ENCODE assay signal across 8 mouse cellular contexts in genomic region chr2:27813370-27813769, GRCm38 (mm10).
DNase-seq lines count a peak whose midpoint lies in the region.

No protein-coding gene starts in this region.

- no peaks in the 10 kb centered on the region for H3K36me3 ChIP-seq in heart, embryonic 10.5 days

- 19% methylated on average over 6 of the region's 6 CpGs for WGBS in heart, embryonic 10.5 days

- H3K9me3 ChIP-seq in heart, embryonic 10.5 days = no peaks in the 10 kb centered on the region

- H3K27ac ChIP-seq in heart, embryonic 10.5 days = peak overlapping the region; percentile 6

- peaks cover 35% of the 10 kb centered on the region for H3K4me1 ChIP-seq in heart, embryonic 10.5 days

- no peaks in the 10 kb centered on the region for H3K27me3 ChIP-seq in heart, embryonic 10.5 days (ENCODE audit: insufficient read depth, poor library complexity, severe bottlenecking)

- H3K4me3 ChIP-seq in heart, embryonic 10.5 days = no peak overlapping the region

- peak; percentile 73 for DNase-seq in kidney, postnatal 10 days
- DNase-seq in kidney, postnatal 36 days = no peak
- DNase-seq in adrenal gland, postnatal 36 days = peak; percentile 39 to 59
- no peak for DNase-seq in heart, embryonic 10.5 days (ENCODE audit: low spot score)
- DNase-seq in lung, postnatal 36 days = peak; percentile 6
- no peak for DNase-seq in left cerebral cortex, adult 18-20 months (ENCODE audit: low spot score in 2 of 2)
- DNase-seq in spleen, postnatal 10 days (ENCODE audit: low spot score in 2 of 2) = no peak
- DNase-seq in frontal cortex, adult 2 months (ENCODE audit: extremely low spot score in 1 of 2, low spot score in 1 of 2) = no peak

Comparison
In these comparisons a context has a peak if more than half of its experiments do, and no peak if none do; other contexts are left out.
1. DNase-seq: peak in kidney, postnatal 10 days (single experiment), adrenal gland, postnatal 36 days (2 of 2) and lung, postnatal 36 days (single experiment); none in kidney, postnatal 36 days (0 of 2), heart, embryonic 10.5 days (single experiment), left cerebral cortex, adult 18-20 months (0 of 2), spleen, postnatal 10 days (0 of 2) and frontal cortex, adult 2 months (0 of 2).